Mouse (Mus musculus) small intestine, adult 2 months (tissue): ENCODE results near the gene Lef1. TPM values are rescaled to one million over a fixed set of nuclear protein-coding genes. Genes with fewer than 3 reads are reported as not detected.
A peak's percentile ranks its signal among the peaks of the same experiment; 100 is the strongest.

Source experiments
- H3K27ac ChIP-seq: fragments of 200-500 bp; 2 replicates; pipeline ENCODE4 v1.5.1; 2012; ENCODE audit warnings: low read depth, low read length, control low read depth, inconsistent platforms; ENCODE audit not compliant: insufficient read depth
- H3K27me3 ChIP-seq: fragments of 200-500 bp; 2 replicates; pipeline ENCODE4 v1.6.1; 2012; ENCODE audit warnings: mild to moderate bottlenecking, moderate library complexity, low read length, inconsistent platforms; ENCODE audit not compliant: control insufficient read depth, insufficient read depth
- H3K36me3 ChIP-seq: fragments of 200-500 bp; 2 replicates; pipeline ENCODE4 v1.6.1; 2012; ENCODE audit warnings: mild to moderate bottlenecking, low read length, control low read depth, inconsistent platforms; ENCODE audit not compliant: control insufficient read depth, insufficient read depth
- H3K4me1 ChIP-seq: fragments of 200-500 bp; 2 replicates; pipeline ENCODE4 v1.6.1; 2012; ENCODE audit warnings: low read length, inconsistent platforms, mixed read lengths; ENCODE audit not compliant: control insufficient read depth, insufficient read depth, insufficient read length
- H3K4me3 ChIP-seq: fragments of 200-500 bp; 2 replicates; pipeline ENCODE4 v1.5.1; 2012; ENCODE audit warnings: low read depth, mild to moderate bottlenecking, control low read depth, inconsistent platforms, low read length, moderate library complexity
- CTCF ChIP-seq: fragments of 200-500 bp; IDR thresholded peaks from 2 replicates; pipeline ENCODE4 v1.5.1; 2012; ENCODE audit warnings: low read depth, mild to moderate bottlenecking, control low read depth, inconsistent platforms, low read length, moderate library complexity, mixed read lengths; ENCODE audit not compliant: insufficient replicate concordance, insufficient read length; ENCODE audit errors: extremely low read depth
- POLR2A ChIP-seq: fragments of 200-500 bp; IDR thresholded peaks from 2 replicates; pipeline ENCODE4 v1.6.1; 2012; ENCODE audit warnings: low read depth, mild to moderate bottlenecking, control low read depth, inconsistent platforms, low read length, moderate library complexity
- WGBS: fragments of 180-500 bp; shearing (Covaris S2); methylation state at CpG from one replicate; pipeline ENCODE4 v1.1.7; 2018; 5-methylcytosine and 5-hydroxymethylcytosine counted together
- polyA plus RNA-seq: library from polyadenylated mRNA; depleted of rRNA; stranded (reverse); fragments of >200 nt; gene quantifications from 2 replicates; pipeline ENCODE4 v1.2.3, GENCODE M21; 2012; rRNA removed

The Lef1 gene
- polyA plus RNA-seq, 1 experiment = 1.1 TPM

GRCm38 (mm10) chr3:131272374-131273100 lies 162.3 kb downstream of the Lef1 start:
- TF ChIP-seq POLR2A (no peak), CTCF (no peak)
- Histone ChIP-seq H3K36me3 (peaks cover 8% of the 10 kb centered on the region), H3K4me1 (peaks cover 9% of the 10 kb centered on the region; the same call in 1 of the 2 replicates), H3K27me3 (no peaks in the 10 kb centered on the region), H3K27ac (peak overlapping the region; percentile 93), H3K4me3 (peak overlapping the region; percentile 99)
- 6% methylated on average over 10 of the region's 10 CpGs for WGBS

Other genes starting within 250 kb of the Lef1 start
- gene Hadh, start 161.6 kb downstream of the Lef1 start, polyA plus RNA-seq = 118 and 314 TPM in 2 replicates
- gene Cyp2u1, start 192.8 kb downstream of the Lef1 start, polyA plus RNA-seq = 1.3 and 21.0 TPM in 2 replicates